Mouse (Mus musculus): ENCODE measurements around the gene Npm3. TPM values are rescaled to one million over a fixed set of nuclear protein-coding genes. Genes with fewer than 3 reads are reported as not detected.

Gene Npm3
- polyA plus RNA-seq, 1 experiment = 43.7 TPM

GRCm38 (mm10) chr19:45718286-45718685 lies 31.1 kb downstream of the Npm3 start:
- Histone ChIP-seq H3K27me3 (replicated peaks) (peaks cover 69% of the 10 kb centered on the region), H3K9me3 (no peaks in the 10 kb centered on the region), H3K36me3 (replicated peaks; ENCODE audit: low read length) (no peaks in the 10 kb centered on the region), H3K4me3 (replicated peaks) (no peak overlapping the region), H3K4me1 (0 out of 2 replicates have a peak, but pooled peaks cover 3% of the 10 kb centered on the region)
- TF ChIP-seq FLI1 (IDR thresholded peaks at IDR 0.05; ENCODE audit: low read length) = no peak
- TF ChIP-seq GATA1 (IDR thresholded peaks at IDR 0.05; ENCODE audit: borderline replicate concordance, low read length) = no peak

GRCm38 (mm10) chr19:45717493-45718220 lies 31.7 kb downstream of the Npm3 start:
- 0 out of 2 replicates have a peak, but pooled peaks cover 3% of the 10 kb centered on the region for H3K4me1 ChIP-seq
- peaks cover 67% of the 10 kb centered on the region for H3K27me3 ChIP-seq (replicated peaks)
- no peak overlapping the region for H3K4me3 ChIP-seq (replicated peaks)
- no peaks in the 10 kb centered on the region for H3K9me3 ChIP-seq
- no peaks in the 10 kb centered on the region for H3K36me3 ChIP-seq (replicated peaks; ENCODE audit: low read length)
- no peak for TF ChIP-seq FLI1 (IDR thresholded peaks at IDR 0.05; ENCODE audit: low read length)
- TF ChIP-seq GATA1 (IDR thresholded peaks at IDR 0.05; ENCODE audit: borderline replicate concordance, low read length) = no peak

- H3K36me3 ChIP-seq (replicated peaks; ENCODE audit: low read length) = no peaks in the 10 kb centered on the region
- peaks cover 39% of the 10 kb centered on the region for H3K27me3 ChIP-seq (replicated peaks)
- no peaks in the 10 kb centered on the region for H3K4me1 ChIP-seq
- H3K4me3 ChIP-seq (replicated peaks) = no peak overlapping the region
- H3K9me3 ChIP-seq = peaks cover 9% of the 10 kb centered on the region; the same call in 1 of the 2 replicates
- no peak for TF ChIP-seq FLI1 (IDR thresholded peaks at IDR 0.05; ENCODE audit: low read length)
- no peak for TF ChIP-seq GATA1 (IDR thresholded peaks at IDR 0.05; ENCODE audit: borderline replicate concordance, low read length)
Measured at GRCm38 (mm10) chr19:45708704-45709103, 40.7 kb downstream of the Npm3 start.

Other genes starting within 250 kb of the Npm3 start
- gene Poll, start 189.1 kb downstream of the Npm3 start, polyA plus RNA-seq (2012; ENCODE audit: insufficient read depth, low replicate concordance) = 7.5 and 15.4 TPM in 2 replicates
- gene Gm17018, start 189.0 kb downstream of the Npm3 start, polyA plus RNA-seq (2012; ENCODE audit: insufficient read depth, low replicate concordance) = 32.0 and 59.1 TPM in 2 replicates
- 14.3 and 29.0 TPM in 2 replicates for gene Fbxw4, start 89.3 kb downstream of the Npm3 start, polyA plus RNA-seq (2012; ENCODE audit: insufficient read depth, low replicate concordance)
- gene Fgf8, start 6.7 kb downstream of the Npm3 start, polyA plus RNA-seq (2012; ENCODE audit: insufficient read depth, low replicate concordance) = 3.8 TPM in 1 of 2 replicates, not detected in the other
- gene Mgea5, start 34.2 kb upstream of the Npm3 start, polyA plus RNA-seq (2012; ENCODE audit: insufficient read depth, low replicate concordance) = 1.5 and 9.8 TPM in 2 replicates
- 0.35 TPM in 1 of 2 replicates, not detected in the other for gene Kcnip2, start 66.5 kb upstream of the Npm3 start, polyA plus RNA-seq (2012; ENCODE audit: insufficient read depth, low replicate concordance)
- gene Armh3, start 248.9 kb upstream of the Npm3 start, polyA plus RNA-seq (2012; ENCODE audit: insufficient read depth, low replicate concordance) = 0.89 and 2.1 TPM in 2 replicates

All from megakaryocyte, embryonic 14.5 days (primary cell).